Mouse (Mus musculus) cerebellum, adult 2 months (tissue): ENCODE measurements around the gene Tmcc1.

Experiments
- CTCF ChIP-seq: fragments of 200-500 bp; IDR thresholded peaks from 2 replicates; pipeline ENCODE4 v1.5.1; 2011; ENCODE audit warnings: low read depth, mild to moderate bottlenecking, control low read depth, low read length, moderate library complexity, borderline replicate concordance; ENCODE audit not compliant: insufficient read depth
- POLR2A ChIP-seq: fragments of 200-500 bp; IDR thresholded peaks from 2 replicates; pipeline ENCODE4 v1.6.1; 2011; ENCODE audit warnings: low read length, control low read depth, borderline replicate concordance; ENCODE audit not compliant: insufficient read depth

DNA sequence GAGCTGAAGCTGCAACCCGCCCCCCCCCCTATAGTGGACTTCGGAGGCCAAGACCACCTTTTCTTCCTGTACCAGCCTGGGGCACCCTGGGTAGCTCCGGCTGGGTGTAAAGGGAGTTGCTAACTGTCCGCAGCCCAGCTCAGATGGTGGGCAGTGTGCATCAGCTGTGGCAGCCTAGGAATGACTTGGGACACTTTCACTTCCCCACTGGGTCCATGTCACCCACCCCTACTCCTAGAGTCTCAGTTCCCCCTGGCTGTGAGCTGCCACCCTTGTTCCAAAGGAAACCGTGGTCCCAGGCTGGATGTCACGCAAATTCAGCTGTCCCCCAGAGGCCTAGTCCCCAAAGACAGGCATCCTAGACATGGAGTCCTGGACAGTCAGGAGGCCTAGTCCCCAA is 188.6 kb downstream of the Tmcc1 start:
- TF ChIP-seq CTCF (no peak), POLR2A (no peak)
